Mouse (Mus musculus) neural tube, embryonic 14.5 days (tissue): ENCODE results near the gene Cenpv. TPM values are rescaled to one million over a fixed set of nuclear protein-coding genes. Genes with fewer than 3 reads are reported as not detected.

Source experiments
- ATAC-seq: fragments of 200-750 bp; cut with Nextera tagmentation; 2 replicates; pipeline ENCODE4 v1.8.0; 2017; ENCODE audit warnings: low read depth, mild to moderate bottlenecking, moderate TSS enrichment, moderate library complexity
- H3K27ac ChIP-seq: fragments of 300-500 bp; sonication (generic); 2 replicates; pipeline ENCODE4 v1.5.1; 2014; ENCODE audit warnings: low read depth, mild to moderate bottlenecking, control low read depth, low read length, moderate library complexity, mixed read lengths
- H3K27me3 ChIP-seq: fragments of 300-500 bp; sonication (generic); 2 replicates; pipeline ENCODE4 v1.6.1; 2014; ENCODE audit warnings: low read length; ENCODE audit not compliant: control insufficient read depth, insufficient read depth
- H3K36me3 ChIP-seq: fragments of 300-500 bp; sonication (generic); 2 replicates; pipeline ENCODE4 v1.6.1; 2014; ENCODE audit warnings: low read length, mixed read lengths; ENCODE audit not compliant: control insufficient read depth, insufficient read depth
- H3K4me1 ChIP-seq: fragments of 300-500 bp; sonication (generic); 2 replicates; pipeline ENCODE4 v1.6.1; 2014; ENCODE audit warnings: low read length; ENCODE audit not compliant: control insufficient read depth, insufficient read depth
- H3K4me2 ChIP-seq: fragments of 300-500 bp; sonication (generic); 2 replicates; pipeline ENCODE4 v1.6.1; 2014; ENCODE audit warnings: mild to moderate bottlenecking, low read depth, low read length, control low read depth
- H3K4me3 ChIP-seq: fragments of 300-500 bp; sonication (generic); 2 replicates; pipeline ENCODE4 v1.5.1; 2014; ENCODE audit warnings: low read depth, low read length, control low read depth, mixed read lengths
- H3K9ac ChIP-seq: fragments of 300-500 bp; sonication (generic); replicated peaks from 2 replicates; pipeline ENCODE4 v1.6.1; 2014; ENCODE audit warnings: low read depth, mild to moderate bottlenecking, control low read depth, low read length, mixed read lengths
- H3K9me3 ChIP-seq: fragments of 300-500 bp; sonication (generic); 2 replicates; pipeline ENCODE4 v1.6.1; 2016; ENCODE audit warnings: low read length; ENCODE audit not compliant: control insufficient read depth
- WGBS: fragments of 180-500 bp; shearing (Covaris S2); extraction: QIAGEN DNeasy Blood & Tissue Kit; methylation state at CpG from one replicate; pipeline ENCODE4 v1.1.7; 2014; 5-methylcytosine and 5-hydroxymethylcytosine counted together
- polyA plus RNA-seq: library from polyadenylated mRNA; unstranded; fragments of >200 nt; fragmentation: Nextera tagmentation; extraction: Ambion mirVana; gene quantifications from 2 replicates; pipeline ENCODE4 v1.2.1, GENCODE M21; 2014

The Cenpv gene
- polyA plus RNA-seq = 56.3 and 73.1 TPM in 2 replicates

DNA sequence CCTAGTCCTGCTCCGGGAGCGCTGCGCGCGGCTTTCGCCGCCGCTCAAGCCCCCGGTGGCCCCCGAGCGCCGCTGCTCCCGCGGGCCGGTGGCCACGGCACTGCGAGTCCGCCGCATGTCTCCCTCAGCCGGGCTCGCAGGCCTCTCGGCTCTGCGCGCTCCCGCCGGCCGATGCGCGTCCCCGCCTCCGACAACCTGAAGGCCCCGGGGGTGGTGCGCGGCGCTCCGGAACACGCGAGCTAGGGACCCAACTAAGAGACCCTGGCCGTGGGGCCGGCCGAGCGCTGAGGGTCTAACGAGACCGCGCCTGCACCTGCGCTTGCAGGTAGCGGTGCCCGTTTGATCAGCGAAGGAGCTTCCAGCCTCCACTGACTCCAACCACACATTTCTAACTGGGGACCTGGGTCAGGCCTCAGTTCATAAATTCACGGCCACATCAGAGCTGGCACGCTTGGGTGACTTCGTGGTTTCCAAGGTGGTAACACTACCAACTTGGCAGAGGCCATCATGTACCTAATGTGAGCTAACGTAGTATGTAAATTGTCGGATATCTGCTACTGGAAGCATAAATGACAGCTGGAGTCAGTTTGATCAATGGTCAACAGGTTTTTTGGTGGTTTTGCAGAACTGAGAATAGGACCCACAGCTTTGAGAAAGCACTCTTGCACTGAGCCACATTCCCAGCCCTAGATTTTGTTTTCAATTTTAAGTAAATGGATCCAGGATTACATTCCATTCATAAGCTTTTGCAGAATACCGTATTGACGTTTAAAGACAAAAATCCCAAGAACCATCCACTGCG is at the start of gene Cenpv:
Gene Cenpv, minus strand, starts transcription at position 173 of the 802 bp plus-strand sequence.
- Histone ChIP-seq H3K4me2 (peak within 1 kb of the TSS; percentile 81), H3K9me3 (no peaks in the 10 kb centered on the region), H3K27ac (peak within 1 kb of the TSS; percentile 80), H3K4me3 (peak within 1 kb of the TSS; percentile 85), H3K4me1 (peaks cover 11% of the 10 kb centered on the region), H3K36me3 (no peaks in the 10 kb centered on the region), H3K27me3 (no peaks in the 10 kb centered on the region), H3K9ac (peak within 1 kb of the TSS; percentile 95)
- 6% methylated on average over 51 of the region's 57 CpGs for WGBS
- peak; percentile 86 for ATAC-seq

DNA sequence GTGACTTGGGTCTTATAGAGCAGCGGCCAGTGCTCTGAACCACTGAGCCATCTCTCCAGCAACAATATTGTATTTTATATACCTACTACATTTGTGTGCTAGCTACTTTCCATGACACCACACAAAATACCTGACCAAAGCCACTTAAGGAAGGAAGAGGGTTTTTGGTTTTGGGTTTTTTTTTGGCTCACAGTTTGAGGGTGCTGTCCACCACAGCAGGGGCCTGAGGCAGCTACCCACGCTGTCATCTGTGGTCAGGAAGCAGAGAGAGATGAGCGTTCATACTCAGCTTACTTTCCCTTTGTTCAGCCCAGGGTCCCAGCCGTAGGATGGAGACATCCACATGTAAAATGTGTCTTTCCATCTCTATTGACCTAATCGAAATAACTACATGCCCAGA is 48.0 kb upstream of the Cenpv start:
- no peak overlapping the region for H3K4me3 ChIP-seq
- H3K9me3 ChIP-seq = no peaks in the 10 kb centered on the region
- no peak overlapping the region for H3K4me2 ChIP-seq
- H3K27me3 ChIP-seq = no peaks in the 10 kb centered on the region
- ATAC-seq = no peak
- H3K4me1 ChIP-seq = no peaks in the 10 kb centered on the region
- WGBS = 90% methylated on average over 5 of the region's 5 CpGs
- no peaks in the 10 kb centered on the region for H3K36me3 ChIP-seq
- no peak overlapping the region for H3K27ac ChIP-seq
- H3K9ac ChIP-seq = no peak overlapping the region

DNA sequence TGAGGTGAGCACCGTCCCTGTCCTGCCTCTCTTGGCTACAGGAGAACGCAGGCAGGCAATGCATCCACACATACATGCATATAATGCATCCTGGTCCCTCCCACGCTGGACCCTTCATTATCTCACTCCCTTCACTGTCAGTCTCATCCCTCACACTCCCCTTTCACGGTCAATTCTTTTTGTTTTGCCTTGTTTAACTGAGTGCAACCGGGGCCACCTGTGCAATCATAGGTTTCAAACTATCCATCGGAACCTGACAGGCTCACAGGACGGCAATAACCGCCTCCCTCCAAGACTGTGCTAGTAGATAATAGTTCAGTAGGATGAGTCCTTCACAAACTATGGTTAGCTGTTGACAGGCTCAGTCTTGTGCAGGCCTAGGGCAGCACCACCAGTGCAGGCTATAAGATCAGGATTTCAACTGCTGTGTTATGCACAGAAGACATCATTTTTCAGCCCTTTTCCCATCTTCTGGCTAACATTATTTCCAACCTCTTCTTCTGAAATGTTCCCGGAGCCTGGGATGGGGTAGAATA is 45.7 kb upstream of the Cenpv start:
- Histone ChIP-seq H3K9me3 (no peaks in the 10 kb centered on the region), H3K4me3 (no peak overlapping the region), H3K27me3 (no peaks in the 10 kb centered on the region), H3K4me2 (no peak overlapping the region), H3K27ac (no peak overlapping the region), H3K9ac (no peak overlapping the region), H3K36me3 (no peaks in the 10 kb centered on the region), H3K4me1 (no peaks in the 10 kb centered on the region)
- ATAC-seq = no peak
- 82% methylated on average over 9 of the region's 9 CpGs for WGBS

DNA sequence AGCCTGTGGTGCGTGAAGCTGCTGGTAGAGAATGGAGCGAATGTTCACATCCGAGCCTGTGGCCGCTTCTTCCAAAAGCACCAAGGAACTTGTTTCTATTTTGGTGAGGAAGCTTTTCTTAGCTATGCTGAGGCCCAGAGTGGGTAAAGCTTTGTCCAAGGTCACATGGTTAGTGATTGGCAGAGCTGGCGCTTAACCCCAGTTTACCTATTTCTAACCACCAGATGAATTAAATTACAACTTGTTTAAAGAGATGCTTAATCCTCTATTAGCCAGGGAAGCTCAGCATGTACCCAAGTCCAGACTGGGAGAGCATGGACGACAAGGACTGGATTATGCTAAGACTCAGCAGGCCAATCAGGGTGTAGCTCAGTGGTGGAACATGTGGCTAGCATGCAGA is 44.0 kb upstream of the Cenpv start:
- Histone ChIP-seq H3K36me3 (no peaks in the 10 kb centered on the region), H3K9me3 (no peaks in the 10 kb centered on the region), H3K27ac (no peak overlapping the region), H3K9ac (no peak overlapping the region), H3K4me2 (no peak overlapping the region), H3K27me3 (no peaks in the 10 kb centered on the region), H3K4me3 (no peak overlapping the region), H3K4me1 (no peaks in the 10 kb centered on the region)
- no peak for ATAC-seq
- WGBS = 81% methylated on average over 6 of the region's 6 CpGs

DNA sequence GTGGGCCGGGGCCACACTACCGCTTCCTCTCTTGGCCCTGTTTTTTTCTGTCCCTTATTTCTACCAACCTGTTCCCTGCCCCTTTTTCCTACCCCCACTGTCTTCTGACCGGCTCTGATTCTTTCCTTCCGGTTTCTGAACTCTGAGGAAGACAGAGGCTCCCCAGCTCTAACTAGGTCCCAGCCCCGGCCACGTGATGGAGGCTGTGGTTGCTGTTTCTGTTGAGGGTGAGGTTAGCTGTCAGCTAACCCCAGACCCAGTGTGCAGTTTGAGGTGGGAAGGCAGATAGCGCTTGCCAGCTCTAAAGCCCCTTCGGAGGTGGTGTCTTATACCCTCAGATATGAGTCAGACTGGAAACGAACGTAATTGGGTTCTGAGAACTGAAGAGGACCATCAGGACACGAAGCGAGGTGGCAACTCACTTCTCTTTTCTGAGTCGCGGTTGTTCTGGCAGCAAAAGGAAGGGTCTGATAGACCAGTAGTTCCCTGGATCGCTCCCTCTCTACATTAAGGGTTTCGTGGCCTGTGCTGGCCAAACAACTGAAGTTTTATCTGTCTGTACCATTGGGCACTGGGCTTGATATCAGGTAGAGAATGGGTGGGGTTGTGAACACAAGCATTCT is 37.6 kb upstream of the Cenpv start:
- ATAC-seq = 0 out of 2 replicates have a peak, but pooled peaks have one; percentile 1

DNA sequence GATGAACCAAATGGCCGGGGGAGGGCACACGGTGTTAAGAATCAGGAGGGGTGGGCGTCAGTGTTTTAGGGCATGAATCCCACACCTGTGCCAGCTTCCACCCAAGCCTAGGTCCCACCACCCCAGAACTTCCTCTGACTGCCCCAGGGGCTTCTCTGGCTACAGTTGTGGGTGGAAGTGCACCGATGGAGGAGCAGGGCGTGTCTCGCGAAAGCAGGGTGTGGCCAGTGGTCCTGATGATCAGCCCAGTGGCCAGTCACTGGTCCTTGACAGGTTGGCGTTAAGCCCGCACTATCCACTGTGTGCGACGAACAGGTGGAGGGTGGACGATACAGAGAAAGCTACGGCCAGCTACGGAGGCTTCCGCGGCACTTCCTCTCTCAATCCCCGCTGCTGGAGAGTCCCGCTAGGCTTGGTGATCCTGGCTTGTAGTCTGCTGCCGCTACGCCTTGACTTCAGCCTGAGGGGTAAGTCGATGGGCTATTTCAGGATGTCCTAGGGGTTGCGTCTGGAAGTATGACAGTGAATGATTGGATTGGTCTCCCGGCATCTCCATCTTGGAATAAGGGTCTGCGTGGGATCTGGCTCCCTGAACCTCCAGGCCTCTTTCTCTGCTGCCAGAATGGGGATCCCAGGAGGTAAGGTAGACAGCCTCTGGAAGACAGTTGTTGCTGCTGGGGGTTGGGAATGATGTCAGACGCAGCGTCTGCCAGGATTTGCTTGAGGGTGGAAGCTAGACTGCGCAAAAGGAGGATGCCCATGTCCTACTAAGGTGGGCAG is 36.8 kb upstream of the Cenpv start:
- Histone ChIP-seq H3K36me3 (no peaks in the 10 kb centered on the region), H3K27ac (peak overlapping the region; percentile 52), H3K4me1 (no peaks in the 10 kb centered on the region), H3K9ac (peak overlapping the region; percentile 59), H3K4me3 (peak overlapping the region; percentile 47), H3K4me2 (peak overlapping the region; percentile 72), H3K27me3 (no peaks in the 10 kb centered on the region), H3K9me3 (no peaks in the 10 kb centered on the region)
- ATAC-seq = peak; percentile 71
- 4% methylated on average over 27 of the region's 27 CpGs for WGBS

More for the DNA sequence above, 37.6 kb upstream of the Cenpv start:
- Histone ChIP-seq H3K36me3 (no peaks in the 10 kb centered on the region), H3K9ac (peak overlapping the region; percentile 59; the same call in 1 of the 2 replicates), H3K4me1 (no peaks in the 10 kb centered on the region), H3K27me3 (no peaks in the 10 kb centered on the region), H3K4me3 (peak overlapping the region; percentile 47), H3K27ac (no peak overlapping the region), H3K4me2 (peak overlapping the region; percentile 72), H3K9me3 (no peaks in the 10 kb centered on the region)
- 70% methylated on average over 16 of the region's 16 CpGs for WGBS

DNA sequence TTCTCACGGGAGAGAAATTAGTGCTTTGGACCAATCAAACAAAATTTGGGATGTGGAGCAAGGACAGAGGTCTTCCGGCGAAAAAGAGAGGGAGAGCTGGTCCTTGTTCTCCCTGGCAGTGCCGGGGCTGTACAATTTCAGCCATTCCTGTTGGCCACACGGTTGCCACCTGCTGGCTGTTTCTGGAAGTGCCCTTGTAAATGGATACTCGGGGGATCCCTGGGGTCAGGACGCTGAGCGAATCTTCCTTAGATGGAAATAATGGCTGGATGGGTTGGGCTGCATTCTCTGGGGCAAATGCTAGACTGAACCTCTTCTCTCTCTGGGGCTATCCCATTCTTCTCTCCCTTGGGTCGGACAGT is 36.2 kb upstream of the Cenpv start:
- WGBS = under 1% methylated on average over 9 of the region's 9 CpGs

DNA sequence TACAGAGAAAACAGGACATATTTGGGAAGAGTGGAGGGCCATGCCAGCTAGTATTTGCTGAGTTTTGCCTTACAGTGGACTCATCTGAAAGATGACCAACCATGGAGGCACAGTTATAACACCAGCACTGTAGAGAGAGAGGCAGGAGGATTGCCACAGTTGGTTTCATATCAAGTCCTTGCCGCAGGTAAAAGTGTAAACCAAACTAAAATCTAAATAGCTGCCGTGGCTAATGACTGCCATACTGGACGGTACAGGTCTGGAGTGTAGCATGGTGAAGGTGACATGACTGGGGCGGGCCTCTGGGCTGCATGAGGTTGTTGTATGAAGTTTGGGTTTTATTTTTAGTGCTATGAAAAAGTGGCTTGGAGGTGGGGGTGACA is 35.6 kb upstream of the Cenpv start:
- no peak overlapping the region for H3K4me3 ChIP-seq
- no peak overlapping the region for H3K4me2 ChIP-seq
- no peaks in the 10 kb centered on the region for H3K27me3 ChIP-seq
- WGBS = 91% methylated on average over 4 of the region's 4 CpGs
- H3K27ac ChIP-seq = no peak overlapping the region
- no peaks in the 10 kb centered on the region for H3K9me3 ChIP-seq
- H3K4me1 ChIP-seq = no peaks in the 10 kb centered on the region
- no peaks in the 10 kb centered on the region for H3K36me3 ChIP-seq
- no peak for ATAC-seq
- H3K9ac ChIP-seq = no peak overlapping the region

More for the DNA sequence above, 36.2 kb upstream of the Cenpv start:
- no peaks in the 10 kb centered on the region for H3K9me3 ChIP-seq
- peak overlapping the region; percentile 72 for H3K4me2 ChIP-seq
- H3K27me3 ChIP-seq = no peaks in the 10 kb centered on the region
- H3K36me3 ChIP-seq = no peaks in the 10 kb centered on the region
- H3K4me1 ChIP-seq = no peaks in the 10 kb centered on the region
- H3K4me3 ChIP-seq = peak overlapping the region; percentile 47
- peak; percentile 66 for ATAC-seq
- H3K9ac ChIP-seq = peak overlapping the region; percentile 59
- H3K27ac ChIP-seq = peak overlapping the region; percentile 52
